ENCODE assay signal across 12 mouse cellular contexts in the genomic region with DNA sequence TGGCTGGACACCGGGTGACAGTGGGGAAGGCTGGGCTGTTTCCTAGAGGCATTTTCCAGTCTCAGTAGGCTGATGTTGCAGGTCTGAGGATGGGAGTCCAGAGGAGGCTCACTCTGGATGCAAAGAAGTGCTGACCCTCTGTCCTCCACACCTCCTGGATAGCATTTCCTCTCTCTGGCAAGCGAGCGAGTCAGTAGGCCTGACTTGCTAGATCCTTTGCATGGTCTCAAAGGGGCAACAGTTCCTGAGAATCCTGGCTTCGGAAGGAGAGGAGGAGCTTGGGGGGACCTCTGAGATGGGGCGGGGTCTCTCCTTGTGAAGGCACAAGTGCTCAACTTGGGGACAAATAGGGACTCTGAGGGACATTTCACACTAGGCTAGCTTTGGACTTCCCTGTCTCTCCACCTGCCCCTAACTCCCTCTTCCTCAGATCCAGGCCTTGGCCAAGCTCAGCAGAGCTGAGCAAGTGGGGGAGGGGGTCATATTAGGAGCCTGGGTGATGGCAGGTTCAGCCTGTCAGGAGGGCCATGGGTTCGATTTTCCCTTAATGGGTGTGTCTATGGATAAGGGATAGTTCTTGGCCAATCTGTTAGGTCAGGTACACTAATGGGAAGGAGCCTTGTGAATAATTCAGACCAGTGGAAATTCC. TPM values are rescaled to one million over a fixed set of nuclear protein-coding genes. Genes with fewer than 3 reads are reported as not detected.
DNase-seq lines count a peak whose midpoint lies in the region; ATAC-seq and TF ChIP-seq lines count a peak whose summit lies in the region.
"Had no signal": no experiment of that assay in that cellular context is flagged by ENCODE, and none has a peak within 500 bp of the region (broad histone marks: within the 10 kb centered on the region; RNA-seq: fewer than 3 reads in every experiment).

No protein-coding gene starts in this region.

- H3K79me2 ChIP-seq in CH12.LX (replicated peaks; ENCODE audit: control insufficient read depth, extremely low read depth, insufficient read depth, poor library complexity, severe bottlenecking): peaks cover 46% of the 10 kb centered on the region

- H3K4me3 ChIP-seq in forebrain, embryonic 16.5 days (replicated peaks; ENCODE audit: low read length): no peak overlapping the region
- no peak overlapping the region for H3K4me3 ChIP-seq in forebrain, embryonic 11.5 days (ENCODE audit: low read depth, low read length)
- H3K4me3 ChIP-seq in kidney, embryonic 15.5 days (replicated peaks): no peak overlapping the region; the same call in 1 of the 2 replicates
- peak overlapping the region; percentile 69 to 79 (median 78) for H3K4me3 ChIP-seq in CH12.LX (replicated peaks in 1 of 3; ENCODE audit: low read depth in 2 of 3, low read length in 2 of 3, poor library complexity in 1 of 3)
- H3K4me3 ChIP-seq in liver, postnatal 0 days (ENCODE audit: low read depth, low read length): peak overlapping the region; percentile 63
- H3K4me3 ChIP-seq: neural tube, embryonic 12.5 days had no signal

- TF ChIP-seq EP300 in CH12.LX (IDR thresholded peaks at IDR 0.05; ENCODE audit: low read length): no peak; the same call in 1 of the 2 replicates
- no peak for TF ChIP-seq EP300 in liver, postnatal 0 days (IDR thresholded peaks at IDR 0.05; ENCODE audit: low read depth)

- dilution Hi-C loops in CH12.LX (cut with MboI; ENCODE audit: extremely low pct_ligation_motif_present, extremely low pct_unique_long_range_greater_than_20kb, low sequenced_read_pairs): no loop called here

- WGBS in forebrain, embryonic 16.5 days: 69% methylated on average over 6 of the region's 6 CpGs
- WGBS in forebrain, embryonic 11.5 days: 72% methylated on average over 6 of the region's 6 CpGs
- WGBS in kidney, embryonic 15.5 days: 70% methylated on average over 6 of the region's 6 CpGs
- 40% methylated on average over 6 of the region's 6 CpGs for WGBS in liver, postnatal 0 days (ENCODE audit: insufficient replicate concordance)

- peak; percentile 64 for TF ChIP-seq POLR2A in CH12.LX (IDR thresholded peaks at IDR 0.05; ENCODE audit: low read depth, low read length)

- ATAC-seq in forebrain, embryonic 16.5 days: no peak
- no peak for ATAC-seq in forebrain, embryonic 11.5 days (replicated peaks; ENCODE audit: low FRiP score)
- ATAC-seq in kidney, embryonic 15.5 days (replicated peaks; ENCODE audit: low FRiP score): no peak
- no peak for ATAC-seq in liver, postnatal 0 days

- H3K27me3 ChIP-seq in forebrain, embryonic 16.5 days (replicated peaks; ENCODE audit: control insufficient read depth, insufficient read depth, low read length): peaks cover 12% of the 10 kb centered on the region; the same call in 1 of the 2 replicates
- peaks cover 39% of the 10 kb centered on the region for H3K27me3 ChIP-seq in forebrain, embryonic 11.5 days (ENCODE audit: control insufficient read depth, insufficient read depth, low read length)
- H3K27me3 ChIP-seq in kidney, embryonic 15.5 days: peaks cover 48% of the 10 kb centered on the region
- H3K27me3 ChIP-seq in CH12.LX (replicated peaks): no peaks in the 10 kb centered on the region
- H3K27me3 ChIP-seq in liver, postnatal 0 days (ENCODE audit: insufficient read depth, low read length): peaks cover 28% of the 10 kb centered on the region

- H3K27ac ChIP-seq in forebrain, embryonic 16.5 days (ENCODE audit: low read length): no peak overlapping the region
- no peak overlapping the region for H3K27ac ChIP-seq in forebrain, embryonic 11.5 days (ENCODE audit: low read depth, low read length)
- H3K27ac ChIP-seq in kidney, embryonic 15.5 days: peak overlapping the region; percentile 45; the same call in 1 of the 2 replicates
- peak overlapping the region; percentile 99 for H3K27ac ChIP-seq in CH12.LX (ENCODE audit: insufficient read depth, low read depth)
- H3K27ac ChIP-seq in liver, postnatal 0 days (ENCODE audit: low read depth): peak overlapping the region; percentile 59
- H3K27ac ChIP-seq: neural tube, embryonic 12.5 days had no signal

- H3K9ac ChIP-seq in forebrain, embryonic 16.5 days (replicated peaks; ENCODE audit: low read depth, low read length): no peak overlapping the region
- no peak overlapping the region for H3K9ac ChIP-seq in forebrain, embryonic 11.5 days (ENCODE audit: low read length)
- H3K9ac ChIP-seq in kidney, embryonic 15.5 days: no peak overlapping the region
- peak overlapping the region; percentile 58 for H3K9ac ChIP-seq in CH12.LX (ENCODE audit: insufficient read depth, low read depth)
- peak overlapping the region; percentile 78 for H3K9ac ChIP-seq in liver, postnatal 0 days (replicated peaks)
- H3K9ac ChIP-seq: lung, embryonic 14.5 days; neural tube, embryonic 12.5 days had no signal

- H3K4me1 ChIP-seq in forebrain, embryonic 16.5 days (replicated peaks; ENCODE audit: control insufficient read depth, insufficient read depth, low read length): peaks cover 17% of the 10 kb centered on the region
- peaks cover 6% of the 10 kb centered on the region; the same call in 1 of the 2 replicates for H3K4me1 ChIP-seq in forebrain, embryonic 11.5 days (replicated peaks; ENCODE audit: control insufficient read depth, insufficient read depth, low read length)
- peaks cover 39% of the 10 kb centered on the region for H3K4me1 ChIP-seq in kidney, embryonic 15.5 days
- H3K4me1 ChIP-seq in CH12.LX (ENCODE audit: control insufficient read depth in 1 of 2, insufficient read depth in 2 of 2): peaks cover 22 to 80% of the 10 kb centered on the region in 2 experiments
- H3K4me1 ChIP-seq in liver, postnatal 0 days (ENCODE audit: insufficient read depth): peaks cover 21% of the 10 kb centered on the region

- no peaks in the 10 kb centered on the region for H3K36me3 ChIP-seq in forebrain, embryonic 16.5 days (ENCODE audit: control insufficient read depth, insufficient read depth)
- H3K36me3 ChIP-seq in forebrain, embryonic 11.5 days (ENCODE audit: control insufficient read depth, insufficient read depth, low read length): no peaks in the 10 kb centered on the region
- H3K36me3 ChIP-seq in kidney, embryonic 15.5 days: no peaks in the 10 kb centered on the region
- H3K36me3 ChIP-seq in CH12.LX (replicated peaks in 1 of 2; ENCODE audit: control insufficient read depth in 1 of 2, insufficient read depth in 1 of 2, low read length in 1 of 2): no peaks in the 10 kb centered on the region
- H3K36me3 ChIP-seq in liver, postnatal 0 days (replicated peaks; ENCODE audit: insufficient read depth, low read length): no peaks in the 10 kb centered on the region
- H3K36me3 ChIP-seq: neural tube, embryonic 12.5 days had no signal

- DNase-seq in forebrain, embryonic 11.5 days (ENCODE audit: low spot score): no peak
- DNase-seq in kidney, postnatal 14 days: no peak
- DNase-seq in CH12.LX (ENCODE audit: extremely low read depth): peak; percentile 20
- no peak for DNase-seq in liver, postnatal 0 days
- DNase-seq in right cerebral cortex, postnatal 14 days: no peak
- no peak for DNase-seq in urinary bladder, adult 2 months (ENCODE audit: low spot score)
- DNase-seq: lung, embryonic 14.5 days had no signal

- H3K9me3 ChIP-seq in forebrain, embryonic 16.5 days (ENCODE audit: control insufficient read depth, low read length): no peaks in the 10 kb centered on the region
- H3K9me3 ChIP-seq in forebrain, embryonic 11.5 days (ENCODE audit: control insufficient read depth, low read length): no peaks in the 10 kb centered on the region
- H3K9me3 ChIP-seq in kidney, embryonic 15.5 days (replicated peaks): no peaks in the 10 kb centered on the region
- H3K9me3 ChIP-seq in CH12.LX (replicated peaks; ENCODE audit: low read length): no peaks in the 10 kb centered on the region
- H3K9me3 ChIP-seq in liver, postnatal 0 days (ENCODE audit: low read length): no peaks in the 10 kb centered on the region
- H3K9me3 ChIP-seq: neural tube, embryonic 12.5 days had no signal

- TF ChIP-seq RAD21 in CH12.LX (IDR thresholded peaks at IDR 0.05; ENCODE audit: low read depth, low read length): no peak

- in situ Hi-C loops in CH12.LX (cut with MboI; ENCODE audit: low pct_ligation_motif_present, low pct_unique_long_range_greater_than_20kb, low sequenced_read_pairs): loop anchor here (5.0 to 25.0 kb wide), 3 partner anchors 100 to 390 kb away; no protein-coding TSS in a partner anchor

- no peak for TF ChIP-seq CTCF in CH12.LX (conservative IDR thresholded peaks at IDR 0.05 in 1 of 2, IDR thresholded peaks at IDR 0.05 in 1 of 2; ENCODE audit: low read depth in 2 of 2, low read length in 2 of 2)
- no peak for TF ChIP-seq CTCF in liver, postnatal 0 days (IDR thresholded peaks at IDR 0.05; ENCODE audit: low read depth)

- peak overlapping the region; percentile 13 for H3K4me2 ChIP-seq in forebrain, embryonic 16.5 days (ENCODE audit: low read length)
- H3K4me2 ChIP-seq in forebrain, embryonic 11.5 days (ENCODE audit: low read depth, low read length, severe bottlenecking): no peak overlapping the region
- peak overlapping the region; percentile 95 for H3K4me2 ChIP-seq in kidney, embryonic 15.5 days
- H3K4me2 ChIP-seq in CH12.LX (ENCODE audit: insufficient read depth, low read depth, poor library complexity, severe bottlenecking): peak overlapping the region; percentile 93
- peak overlapping the region; percentile 74 for H3K4me2 ChIP-seq in liver, postnatal 0 days (ENCODE audit: low read depth, low read length)
- H3K4me2 ChIP-seq: lung, embryonic 14.5 days had no signal

RNA-seq across cellular contexts. Expression of a gene that starts 1.6 kb away (rescaled TPM):
- 2.7 and 6.7 TPM in 2 replicates for polyA plus RNA-seq in forebrain, embryonic 16.5 days (2015; fragmentation: Nextera tagmentation; extraction: Ambion mirVana)
- 0.76 and 1.8 TPM in 2 replicates for polyA plus RNA-seq in forebrain, embryonic 11.5 days (2014; fragmentation: Nextera tagmentation; extraction: Ambion mirVana)
- 2.2 and 3.8 TPM in 2 replicates for polyA plus RNA-seq in kidney, embryonic 15.5 days (2015; fragmentation: Nextera tagmentation; extraction: Ambion mirVana)
- 35.0 and 36.5 TPM in 2 replicates for total RNA-seq in CH12.LX (2012; rRNA removed)
- total RNA-seq in CH12.LX (2014; rRNA removed): 5.6 and 6.9 TPM in 2 replicates
- polyA plus RNA-seq in CH12.LX (2012; ENCODE audit: insufficient read length, low read depth): 104 and 118 TPM in 2 replicates
- polyA plus RNA-seq in liver, postnatal 0 days (2015; fragmentation: Nextera tagmentation; extraction: Ambion mirVana): 4.1 and 5.9 TPM in 2 replicates
- 6.4 and 6.6 TPM in 2 replicates for polyA plus RNA-seq in urinary bladder, adult 2 months (2012; rRNA removed)

RNA-seq across cellular contexts. Expression of a gene that starts 35.8 kb away (rescaled TPM):
- 0.73 and 1.5 TPM in 2 replicates for polyA plus RNA-seq in forebrain, embryonic 16.5 days (2015; fragmentation: Nextera tagmentation; extraction: Ambion mirVana)
- 0.23 and 0.32 TPM in 2 replicates for polyA plus RNA-seq in forebrain, embryonic 11.5 days (2014; fragmentation: Nextera tagmentation; extraction: Ambion mirVana)
- 0.19 and 0.42 TPM in 2 replicates for polyA plus RNA-seq in kidney, embryonic 15.5 days (2015; fragmentation: Nextera tagmentation; extraction: Ambion mirVana)
- total RNA-seq in CH12.LX (2012; rRNA removed) (not detected in 2 replicates), CH12.LX (2014; rRNA removed) (not detected in 2 replicates)
- not detected in 2 replicates for polyA plus RNA-seq in CH12.LX (2012; ENCODE audit: insufficient read length, low read depth)
- 0.09 TPM in 1 of 2 replicates, not detected in the other for polyA plus RNA-seq in liver, postnatal 0 days (2015; fragmentation: Nextera tagmentation; extraction: Ambion mirVana)
- 1.3 and 3.3 TPM in 2 replicates for polyA plus RNA-seq in urinary bladder, adult 2 months (2012; rRNA removed)
- total RNA-seq: gastrocnemius, postnatal 25 days had no signal

RNA-seq across cellular contexts. Expression of a gene that starts 40.3 kb away (rescaled TPM):
- 19.9 and 25.9 TPM in 2 replicates for polyA plus RNA-seq in forebrain, embryonic 16.5 days (2015; fragmentation: Nextera tagmentation; extraction: Ambion mirVana)
- 8.7 and 9.2 TPM in 2 replicates for polyA plus RNA-seq in forebrain, embryonic 11.5 days (2014; fragmentation: Nextera tagmentation; extraction: Ambion mirVana)
- polyA plus RNA-seq in kidney, embryonic 15.5 days (2015; fragmentation: Nextera tagmentation; extraction: Ambion mirVana): 9.2 and 10.7 TPM in 2 replicates
- total RNA-seq in CH12.LX (2012; rRNA removed) (31.4 and 33.3 TPM in 2 replicates), CH12.LX (2014; rRNA removed) (28.8 and 33.0 TPM in 2 replicates)
- polyA plus RNA-seq in CH12.LX (2012; ENCODE audit: insufficient read length, low read depth): 27.0 and 31.6 TPM in 2 replicates
- polyA plus RNA-seq in liver, postnatal 0 days (2015; fragmentation: Nextera tagmentation; extraction: Ambion mirVana): 3.4 and 3.7 TPM in 2 replicates
- polyA plus RNA-seq in urinary bladder, adult 2 months (2012; rRNA removed): 4.1 and 4.5 TPM in 2 replicates

RNA-seq across cellular contexts. Expression of a gene that starts 45.7 kb away (rescaled TPM):
- polyA plus RNA-seq in forebrain, embryonic 16.5 days (2015; fragmentation: Nextera tagmentation; extraction: Ambion mirVana): 0.22 TPM in 1 of 2 replicates, not detected in the other
- polyA plus RNA-seq in forebrain, embryonic 11.5 days (2014; fragmentation: Nextera tagmentation; extraction: Ambion mirVana): not detected in 2 replicates
- polyA plus RNA-seq in kidney, embryonic 15.5 days (2015; fragmentation: Nextera tagmentation; extraction: Ambion mirVana): not detected in 2 replicates
- not detected in 2 replicates for total RNA-seq in CH12.LX (2012; rRNA removed)
- total RNA-seq in CH12.LX (2014; rRNA removed): not detected in 2 replicates
- polyA plus RNA-seq in CH12.LX (2012; ENCODE audit: insufficient read length, low read depth): not detected in 2 replicates
- polyA plus RNA-seq in liver, postnatal 0 days (2015; fragmentation: Nextera tagmentation; extraction: Ambion mirVana): not detected in 2 replicates
- polyA plus RNA-seq in urinary bladder, adult 2 months (2012; rRNA removed): not detected in 2 replicates
- total RNA-seq: gastrocnemius, postnatal 25 days had no signal
- polyA plus RNA-seq: large intestine, adult 2 months; lung, embryonic 14.5 days had no signal

RNA-seq across cellular contexts. Expression of a gene that starts 56.5 kb away (rescaled TPM):
- 3.5 and 4.1 TPM in 2 replicates for polyA plus RNA-seq in forebrain, embryonic 16.5 days (2015; fragmentation: Nextera tagmentation; extraction: Ambion mirVana)
- polyA plus RNA-seq in forebrain, embryonic 11.5 days (2014; fragmentation: Nextera tagmentation; extraction: Ambion mirVana): 3.9 and 4.6 TPM in 2 replicates
- polyA plus RNA-seq in kidney, embryonic 15.5 days (2015; fragmentation: Nextera tagmentation; extraction: Ambion mirVana): 5.0 and 5.5 TPM in 2 replicates
- total RNA-seq in CH12.LX (2012; rRNA removed) (25.9 and 38.9 TPM in 2 replicates), CH12.LX (2014; rRNA removed) (16.4 and 20.2 TPM in 2 replicates)
- 50.4 and 51.8 TPM in 2 replicates for polyA plus RNA-seq in CH12.LX (2012; ENCODE audit: insufficient read length, low read depth)
- polyA plus RNA-seq in liver, postnatal 0 days (2015; fragmentation: Nextera tagmentation; extraction: Ambion mirVana): 2.6 and 2.7 TPM in 2 replicates
- polyA plus RNA-seq in urinary bladder, adult 2 months (2012; rRNA removed): 28.4 and 29.3 TPM in 2 replicates

Comparison
In these comparisons a context has a peak if more than half of its experiments do, and no peak if none do; other contexts are left out.
1. H3K27ac ChIP-seq: peak in kidney, embryonic 15.5 days (single experiment), CH12.LX (single experiment) and liver, postnatal 0 days (single experiment); none in forebrain, embryonic 16.5 days (single experiment) and forebrain, embryonic 11.5 days (single experiment).
2. H3K4me3 ChIP-seq: peak in CH12.LX (3 of 3) and liver, postnatal 0 days (single experiment); none in forebrain, embryonic 16.5 days (single experiment), forebrain, embryonic 11.5 days (single experiment) and kidney, embryonic 15.5 days (single experiment).
3. H3K9ac ChIP-seq: peak in CH12.LX (single experiment) and liver, postnatal 0 days (single experiment); none in forebrain, embryonic 16.5 days (single experiment), forebrain, embryonic 11.5 days (single experiment) and kidney, embryonic 15.5 days (single experiment).
4. RNA of a gene that starts 1.6 kb away (polyA plus RNA-seq): 104 to 118 TPM in CH12.LX; 2.7 to 6.7 TPM in forebrain, embryonic 16.5 days, 6.4 to 6.6 TPM in urinary bladder, adult 2 months, 4.1 to 5.9 TPM in liver, postnatal 0 days, 2.2 to 3.8 TPM in kidney, embryonic 15.5 days and 0.76 to 1.8 TPM in forebrain, embryonic 11.5 days; every median in the first group is over 10 times any median in the second.